Mouse (Mus musculus): Measurements from ENCODE around the gene Gm49776. TPM values are rescaled to one million over a fixed set of nuclear protein-coding genes. Genes with fewer than 3 reads are reported as not detected.

The Gm49776 gene
- not detected for polyA plus RNA-seq (2017; shearing (Covaris generic))

GRCm38 (mm10) chr16:18258221-18258620 is at the start of gene Gm49776:
Gene Gm49776 (minus strand): TSS chr16:18258321.

GRCm38 (mm10) chr16:18289067-18289588 is 31.0 kb upstream of the Gm49776 start, which contains the start of gene Dgcr8:
Gene Dgcr8 (minus strand): TSS chr16:18289246.

GRCm38 (mm10) chr16:18248433-18249363 is 9.4 kb downstream of the Gm49776 start, which contains the start of the genes Trmt2a and Ranbp1:
Gene Trmt2a (plus strand): TSS chr16:18248679.
Gene Ranbp1 (minus strand): TSS chr16:18248732.

GRCm38 (mm10) chr16:18234671-18235388 is 23.3 kb downstream of the Gm49776 start, which contains the start of gene Zdhhc8:
Gene Zdhhc8 (minus strand): TSS chr16:18235136.

GRCm38 (mm10) chr16:18217579-18217978 is 40.5 kb downstream of the Gm49776 start, which contains the start of gene Ccdc188:
Gene Ccdc188 (plus strand): TSS chr16:18217879.

Other genes starting within 250 kb of the Gm49776 start
- gene Dgcr6, start 205.5 kb downstream of the Gm49776 start, polyA plus RNA-seq (2017; shearing (Covaris generic)) = 5.4 TPM
- 0.38 TPM for gene Prodh, start 168.1 kb downstream of the Gm49776 start, polyA plus RNA-seq (2017; shearing (Covaris generic))
- gene Rtn4r, start 130.7 kb downstream of the Gm49776 start, polyA plus RNA-seq (2017; shearing (Covaris generic)) = not detected
- not detected for gene Ccdc188, start 40.4 kb downstream of the Gm49776 start, polyA plus RNA-seq (2017; shearing (Covaris generic))
- 9.2 TPM for gene Zdhhc8, start 23.2 kb downstream of the Gm49776 start, polyA plus RNA-seq (2017; shearing (Covaris generic))
- gene Trmt2a, start 9.6 kb downstream of the Gm49776 start, polyA plus RNA-seq (2017; shearing (Covaris generic)) = 88.0 TPM
- gene Ranbp1, start 9.6 kb downstream of the Gm49776 start, polyA plus RNA-seq (2017; shearing (Covaris generic)) = 155 TPM
- gene Dgcr8, start 30.9 kb upstream of the Gm49776 start, polyA plus RNA-seq (2017; shearing (Covaris generic)) = 8.3 TPM
- 29.2 TPM for gene Tango2, start 89.8 kb upstream of the Gm49776 start, polyA plus RNA-seq (2017; shearing (Covaris generic))
- 2.8 TPM for gene Arvcf, start 89.9 kb upstream of the Gm49776 start, polyA plus RNA-seq (2017; shearing (Covaris generic))
- 25.2 TPM for gene Txnrd2, start 168.1 kb upstream of the Gm49776 start, polyA plus RNA-seq (2017; shearing (Covaris generic))
- 22.3 TPM for gene Comt, start 168.5 kb upstream of the Gm49776 start, polyA plus RNA-seq (2017; shearing (Covaris generic))
- gene Gnb1l, start 240.4 kb upstream of the Gm49776 start, polyA plus RNA-seq (2017; shearing (Covaris generic)) = 12.2 TPM
- gene Rtl10, start 240.6 kb upstream of the Gm49776 start, polyA plus RNA-seq (2017; shearing (Covaris generic)) = not detected

Measured in effector memory CD4-positive, alpha-beta T cell, adult 7 months (primary cell).